Mouse (Mus musculus) embryonic facial prominence, embryonic 15.5 days (tissue): ENCODE data around the gene Snx20. TPM values are rescaled to one million over a fixed set of nuclear protein-coding genes. Genes with fewer than 3 reads are reported as not detected.

ENCODE experiments used
- ATAC-seq: fragments of 200-750 bp; cut with Nextera tagmentation; 2 replicates; pipeline ENCODE4 v1.8.0; 2017; ENCODE audit warnings: low read depth, moderate TSS enrichment; ENCODE audit not compliant: insufficient number of reproducible peaks, low FRiP score, low TSS enrichment
- H3K27ac ChIP-seq: fragments of 300-500 bp; sonication (generic); replicated peaks from 2 replicates; pipeline ENCODE4 v1.5.1; 2015; ENCODE audit warnings: mild to moderate bottlenecking, inconsistent platforms
- H3K27me3 ChIP-seq: fragments of 300-500 bp; sonication (generic); 2 replicates; pipeline ENCODE4 v1.6.1; 2015; ENCODE audit warnings: inconsistent platforms
- H3K36me3 ChIP-seq: fragments of 300-500 bp; sonication (generic); 2 replicates; pipeline ENCODE4 v1.6.1; 2015; ENCODE audit warnings: mild to moderate bottlenecking, inconsistent platforms
- H3K4me1 ChIP-seq: fragments of 300-500 bp; sonication (generic); 2 replicates; pipeline ENCODE4 v1.6.1; 2015; ENCODE audit warnings: inconsistent platforms
- H3K4me2 ChIP-seq: fragments of 300-500 bp; sonication (generic); replicated peaks from 2 replicates; pipeline ENCODE4 v1.6.1; 2015; ENCODE audit warnings: mild to moderate bottlenecking, inconsistent platforms
- H3K4me3 ChIP-seq: fragments of 300-500 bp; sonication (generic); replicated peaks from 2 replicates; pipeline ENCODE4 v1.5.1; 2015; ENCODE audit warnings: mild to moderate bottlenecking, inconsistent platforms
- H3K9ac ChIP-seq: fragments of 300-500 bp; sonication (generic); 2 replicates; pipeline ENCODE4 v1.6.1; 2015; ENCODE audit warnings: inconsistent platforms
- H3K9me3 ChIP-seq: fragments of 300-500 bp; sonication (generic); replicated peaks from 2 replicates; pipeline ENCODE4 v1.6.1; 2016; ENCODE audit warnings: inconsistent platforms
- WGBS: fragments of 180-500 bp; shearing (Covaris S2); methylation state at CpG from one replicate; pipeline ENCODE4 v1.1.7; 2015; 5-methylcytosine and 5-hydroxymethylcytosine counted together
- polyA plus RNA-seq: library from polyadenylated mRNA; unstranded; fragments of >200 nt; fragmentation: Nextera tagmentation; extraction: Ambion mirVana; gene quantifications from 2 replicates; pipeline ENCODE4 v1.2.1, GENCODE M21; 2015

Gene Snx20
- polyA plus RNA-seq, 1 experiment from 2014 or later, result 3.4 TPM

GRCm38 (mm10) chr8:88598578-88598977 lies 37.4 kb downstream of the Snx20 start:
- Histone ChIP-seq H3K4me3 (no peak overlapping the region), H3K36me3 (peaks cover 7% of the 10 kb centered on the region; the same call in 1 of the 2 replicates), H3K27ac (no peak overlapping the region), H3K9ac (no peak overlapping the region), H3K4me1 (peaks cover 6% of the 10 kb centered on the region), H3K9me3 (no peaks in the 10 kb centered on the region), H3K27me3 (no peaks in the 10 kb centered on the region), H3K4me2 (no peak overlapping the region)
- WGBS, result 51% methylated on average over 5 of the region's 5 CpGs
- no peak for ATAC-seq

GRCm38 (mm10) chr8:88596042-88596441 lies 39.9 kb downstream of the Snx20 start:
- H3K27me3 ChIP-seq, result no peaks in the 10 kb centered on the region
- H3K9ac ChIP-seq, result no peak overlapping the region
- no peak overlapping the region for H3K4me3 ChIP-seq
- H3K36me3 ChIP-seq, result peaks cover 22% of the 10 kb centered on the region; the same call in 1 of the 2 replicates
- no peaks in the 10 kb centered on the region for H3K9me3 ChIP-seq
- WGBS, result 81% methylated on average over 12 of the region's 12 CpGs
- no peak overlapping the region for H3K27ac ChIP-seq
- H3K4me2 ChIP-seq, result no peak overlapping the region
- no peak for ATAC-seq
- H3K4me1 ChIP-seq, result no peaks in the 10 kb centered on the region

- 84% methylated on average over 1 of the region's 1 CpGs for WGBS
- H3K9ac ChIP-seq, result no peak overlapping the region
- no peak overlapping the region for H3K4me3 ChIP-seq
- H3K4me1 ChIP-seq, result no peaks in the 10 kb centered on the region
- no peaks in the 10 kb centered on the region for H3K27me3 ChIP-seq
- no peak overlapping the region for H3K4me2 ChIP-seq
- ATAC-seq, result no peak
- no peaks in the 10 kb centered on the region for H3K9me3 ChIP-seq
- peaks cover 40% of the 10 kb centered on the region for H3K36me3 ChIP-seq
- no peak overlapping the region for H3K27ac ChIP-seq
These were observed 42.0 kb downstream of the Snx20 start for GRCm38 (mm10) chr8:88593947-88594346.

- WGBS, result 74% methylated on average over 6 of the region's 6 CpGs
- no peak for ATAC-seq
- peaks cover 67% of the 10 kb centered on the region for H3K36me3 ChIP-seq
- H3K27ac ChIP-seq, result no peak overlapping the region
- no peak overlapping the region for H3K4me2 ChIP-seq
- H3K4me1 ChIP-seq, result no peaks in the 10 kb centered on the region
- H3K9me3 ChIP-seq, result no peaks in the 10 kb centered on the region
- no peak overlapping the region for H3K9ac ChIP-seq
- no peak overlapping the region for H3K4me3 ChIP-seq
- H3K27me3 ChIP-seq, result no peaks in the 10 kb centered on the region
These were observed 45.7 kb downstream of the Snx20 start for GRCm38 (mm10) chr8:88590226-88590625.

- no peak overlapping the region for H3K4me3 ChIP-seq
- no peaks in the 10 kb centered on the region for H3K9me3 ChIP-seq
- peaks cover 73% of the 10 kb centered on the region for H3K36me3 ChIP-seq
- no peak overlapping the region for H3K27ac ChIP-seq
- no peaks in the 10 kb centered on the region for H3K27me3 ChIP-seq
- no peak overlapping the region for H3K9ac ChIP-seq
- H3K4me1 ChIP-seq, result no peaks in the 10 kb centered on the region
- no peak for ATAC-seq
- no peak overlapping the region for H3K4me2 ChIP-seq
- 81% methylated on average over 8 of the region's 8 CpGs for WGBS
These were observed 47.6 kb downstream of the Snx20 start for GRCm38 (mm10) chr8:88588205-88588889.

- Histone ChIP-seq H3K27me3 (no peaks in the 10 kb centered on the region), H3K4me2 (no peak overlapping the region), H3K27ac (no peak overlapping the region), H3K36me3 (peaks cover 54% of the 10 kb centered on the region), H3K4me1 (peaks cover 12% of the 10 kb centered on the region), H3K9ac (no peak overlapping the region), H3K9me3 (no peaks in the 10 kb centered on the region), H3K4me3 (no peak overlapping the region)
- WGBS, result 76% methylated on average over 3 of the region's 3 CpGs
- no peak for ATAC-seq
These were observed 52.1 kb downstream of the Snx20 start for GRCm38 (mm10) chr8:88583863-88584262.

GRCm38 (mm10) chr8:88580785-88581184 lies 55.1 kb downstream of the Snx20 start:
- Histone ChIP-seq H3K9ac (no peak overlapping the region), H3K4me1 (peaks cover 38% of the 10 kb centered on the region), H3K27me3 (no peaks in the 10 kb centered on the region), H3K4me3 (no peak overlapping the region), H3K27ac (no peak overlapping the region), H3K9me3 (no peaks in the 10 kb centered on the region), H3K36me3 (peaks cover 33% of the 10 kb centered on the region), H3K4me2 (no peak overlapping the region)
- no peak for ATAC-seq
- 83% methylated on average over 7 of the region's 7 CpGs for WGBS

- Histone ChIP-seq H3K27me3 (no peaks in the 10 kb centered on the region), H3K36me3 (peaks cover 23% of the 10 kb centered on the region), H3K4me3 (no peak overlapping the region), H3K4me2 (no peak overlapping the region), H3K9ac (no peak overlapping the region), H3K27ac (peak overlapping the region; percentile 12; the same call in 1 of the 2 replicates), H3K9me3 (no peaks in the 10 kb centered on the region), H3K4me1 (peaks cover 48% of the 10 kb centered on the region)
- 67% methylated on average over 18 of the region's 18 CpGs for WGBS
- no peak for ATAC-seq
These were observed 56.1 kb downstream of the Snx20 start for GRCm38 (mm10) chr8:88579668-88580330.

- H3K4me3 ChIP-seq, result no peak overlapping the region
- H3K36me3 ChIP-seq, result peaks cover 22% of the 10 kb centered on the region
- no peak overlapping the region for H3K9ac ChIP-seq
- no peak for ATAC-seq
- H3K4me1 ChIP-seq, result peaks cover 52% of the 10 kb centered on the region
- no peak overlapping the region for H3K4me2 ChIP-seq
- no peaks in the 10 kb centered on the region for H3K9me3 ChIP-seq
- peak overlapping the region; percentile 12; the same call in 1 of the 2 replicates for H3K27ac ChIP-seq
- WGBS, result 45% methylated on average over 7 of the region's 7 CpGs
- H3K27me3 ChIP-seq, result no peaks in the 10 kb centered on the region
These were observed 56.7 kb downstream of the Snx20 start for GRCm38 (mm10) chr8:88579246-88579645.

GRCm38 (mm10) chr8:88578413-88579175 lies 57.3 kb downstream of the Snx20 start:
- Histone ChIP-seq H3K9ac (no peak overlapping the region), H3K9me3 (no peaks in the 10 kb centered on the region), H3K4me2 (no peak overlapping the region), H3K36me3 (peaks cover 23% of the 10 kb centered on the region; the same call in 1 of the 2 replicates), H3K4me1 (peaks cover 58% of the 10 kb centered on the region), H3K27ac (peak overlapping the region; percentile 65), H3K4me3 (no peak overlapping the region), H3K27me3 (no peaks in the 10 kb centered on the region)
- ATAC-seq, result no peak
- 73% methylated on average over 14 of the region's 14 CpGs for WGBS

- H3K9me3 ChIP-seq, result no peaks in the 10 kb centered on the region
- H3K4me3 ChIP-seq, result no peak overlapping the region
- no peaks in the 10 kb centered on the region for H3K27me3 ChIP-seq
- H3K9ac ChIP-seq, result no peak overlapping the region
- ATAC-seq, result no peak
- H3K27ac ChIP-seq, result peak overlapping the region; percentile 65
- H3K4me2 ChIP-seq, result no peak overlapping the region
- 35% methylated on average over 5 of the region's 5 CpGs for WGBS
- H3K36me3 ChIP-seq, result peaks cover 14% of the 10 kb centered on the region; the same call in 1 of the 2 replicates
- peaks cover 64% of the 10 kb centered on the region for H3K4me1 ChIP-seq
These were observed 58.3 kb downstream of the Snx20 start for GRCm38 (mm10) chr8:88577666-88578065.
